Mouse (Mus musculus) lung, embryonic 15.5 days (tissue): ENCODE measurements around the gene Fbl. TPM values are rescaled to one million over a fixed set of nuclear protein-coding genes. Genes with fewer than 3 reads are reported as not detected.
A peak's percentile ranks its signal among the peaks of the same experiment; 100 is the strongest.

Experiments used
- ATAC-seq: fragments of 200-750 bp; cut with Nextera tagmentation; 2 replicates; pipeline ENCODE4 v1.8.0; 2017; ENCODE audit warnings: moderate number of reproducible peaks, borderline replicate concordance; ENCODE audit not compliant: low FRiP score, low TSS enrichment; ENCODE audit errors: extremely low read depth
- H3K27ac ChIP-seq: fragments of 300-500 bp; sonication (generic); 2 replicates; pipeline ENCODE4 v1.5.1; 2015; ENCODE audit warnings: moderate library complexity, mild to moderate bottlenecking, inconsistent platforms
- H3K27me3 ChIP-seq: fragments of 300-500 bp; sonication (generic); 2 replicates; pipeline ENCODE4 v1.6.1; 2015; ENCODE audit warnings: inconsistent platforms
- H3K36me3 ChIP-seq: fragments of 300-500 bp; sonication (generic); 2 replicates; pipeline ENCODE4 v1.6.1; 2015; ENCODE audit warnings: inconsistent platforms
- H3K4me1 ChIP-seq: fragments of 300-500 bp; sonication (generic); 2 replicates; pipeline ENCODE4 v1.6.1; 2015; ENCODE audit warnings: inconsistent platforms
- H3K4me2 ChIP-seq: fragments of 300-500 bp; sonication (generic); 2 replicates; pipeline ENCODE4 v1.6.1; 2015; ENCODE audit warnings: inconsistent platforms, mild to moderate bottlenecking, moderate library complexity
- H3K4me3 ChIP-seq: fragments of 300-500 bp; sonication (generic); 2 replicates; pipeline ENCODE4 v1.5.1; 2015; ENCODE audit warnings: mild to moderate bottlenecking, inconsistent platforms
- H3K9ac ChIP-seq: fragments of 300-500 bp; sonication (generic); 2 replicates; pipeline ENCODE4 v1.6.1; 2015; ENCODE audit warnings: inconsistent platforms
- H3K9me3 ChIP-seq: fragments of 300-500 bp; sonication (generic); 2 replicates; pipeline ENCODE4 v1.6.1; 2016; ENCODE audit warnings: inconsistent platforms
- WGBS: fragments of 180-500 bp; shearing (Covaris S2); methylation state at CpG from one replicate; pipeline ENCODE4 v1.1.7; 2015; 5-methylcytosine and 5-hydroxymethylcytosine counted together
- polyA plus RNA-seq: library from polyadenylated mRNA; unstranded; fragments of >200 nt; fragmentation: Nextera tagmentation; extraction: Ambion mirVana; gene quantifications from 2 replicates; pipeline ENCODE4 v1.2.1, GENCODE M21; 2015

The Fbl gene
- polyA plus RNA-seq, 1 experiment from 2014 or later: 119 TPM

DNA sequence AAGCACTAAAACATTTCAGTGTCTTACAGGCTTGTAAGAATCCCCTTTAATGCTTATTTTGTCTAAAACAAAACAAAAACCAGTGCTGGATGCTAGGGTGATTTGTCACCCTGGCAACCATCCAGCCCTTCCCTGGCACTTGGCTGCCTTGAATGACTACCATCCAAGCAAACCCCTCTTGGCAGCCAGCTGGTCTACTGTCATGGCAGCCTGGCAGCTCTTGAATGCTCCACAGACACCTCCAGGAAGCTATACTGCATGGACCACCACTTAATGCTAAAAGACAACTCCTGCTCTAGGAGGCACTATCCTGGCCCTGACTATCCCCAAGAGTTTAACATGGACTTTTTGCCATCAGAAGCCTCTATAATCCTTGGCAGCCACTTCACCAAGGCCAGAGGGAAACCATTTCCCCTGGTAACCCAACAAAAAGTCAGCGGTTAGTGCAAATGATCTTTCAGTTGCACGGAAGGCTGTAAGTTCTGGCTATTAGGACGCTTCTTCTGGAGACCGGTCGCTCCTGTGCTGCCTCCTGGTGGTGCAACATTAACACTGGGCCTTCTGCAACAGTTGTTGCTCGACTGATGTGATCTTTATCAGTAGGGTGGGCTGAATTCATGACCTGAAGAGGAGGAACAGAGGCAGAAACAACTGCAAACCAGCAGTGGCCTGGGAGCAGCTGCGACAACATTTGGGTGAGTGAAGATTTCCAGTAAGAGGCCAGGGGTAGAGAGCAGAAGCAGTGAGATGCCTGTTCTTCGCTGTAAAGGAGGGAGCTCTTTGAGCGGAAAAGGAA is 992 bp upstream of the Fbl start:
- ATAC-seq: peak; percentile 39; the same call in 1 of the 2 replicates

DNA sequence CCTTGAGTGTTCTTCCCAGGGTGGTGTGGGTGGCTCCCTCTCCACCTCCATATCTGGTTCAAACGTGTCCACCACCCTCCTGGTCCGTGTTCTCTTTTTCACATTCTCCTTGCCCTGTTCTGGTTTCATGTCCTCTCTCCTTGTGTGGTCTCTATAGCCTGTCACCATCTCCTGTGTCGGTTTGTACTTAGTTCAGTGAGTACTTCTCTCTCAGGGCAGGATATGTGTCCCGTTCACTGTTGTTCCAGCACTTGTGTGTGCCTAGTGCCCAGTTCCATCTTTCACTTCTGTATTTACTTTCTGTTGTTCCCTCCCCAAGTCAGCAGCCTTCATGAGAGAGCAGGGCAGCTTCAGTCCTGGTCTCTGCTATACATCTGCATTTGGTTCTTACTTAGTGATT is 5.8 kb downstream of the Fbl start:
- no peaks in the 10 kb centered on the region for H3K9me3 ChIP-seq

More for the DNA sequence above, 992 bp upstream of the Fbl start:
- Histone ChIP-seq H3K9me3 (no peaks in the 10 kb centered on the region; the same call in 1 of the 2 replicates), H3K27ac (peak overlapping the region; percentile 89), H3K4me1 (peaks cover 34% of the 10 kb centered on the region), H3K4me2 (peak overlapping the region; percentile 91), H3K4me3 (peak overlapping the region; percentile 90), H3K27me3 (no peaks in the 10 kb centered on the region), H3K9ac (peak overlapping the region; percentile 46), H3K36me3 (no peaks in the 10 kb centered on the region)
- 4% methylated on average over 9 of the region's 9 CpGs for WGBS

DNA sequence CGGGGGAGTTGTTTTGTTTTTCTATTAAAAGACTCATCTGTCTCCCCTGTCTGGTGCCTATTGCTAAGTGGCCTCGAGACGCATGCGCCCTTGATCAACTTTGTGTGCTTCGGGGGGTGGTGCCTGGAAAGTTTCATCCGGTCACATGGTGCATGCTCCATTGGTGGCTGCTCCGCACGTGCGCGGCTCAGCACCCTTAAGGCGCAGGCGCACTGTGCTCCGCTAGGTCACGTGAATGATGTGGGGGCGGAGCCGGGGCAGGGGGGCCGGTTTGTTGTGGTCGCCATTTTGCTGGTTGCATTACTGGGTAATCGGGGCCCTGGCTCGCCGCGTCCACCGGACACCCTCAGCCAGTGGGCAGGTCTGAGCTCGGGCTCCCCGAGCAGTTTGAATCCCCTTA is 9.7 kb downstream of the Fbl start, which contains the start of gene Dyrk1b:
TSS of gene Dyrk1b (plus strand) at position 242 of the 400 bp plus-strand sequence.
- peak within 1 kb of the TSS; percentile 76 for H3K4me3 ChIP-seq
- peak; percentile 93 for ATAC-seq
- peak within 1 kb of the TSS; percentile 87 for H3K4me2 ChIP-seq
- H3K36me3 ChIP-seq: peaks cover 62% of the 10 kb centered on the region
- H3K27ac ChIP-seq: peak within 1 kb of the TSS; percentile 90
- no peaks in the 10 kb centered on the region for H3K9me3 ChIP-seq
- H3K27me3 ChIP-seq: no peaks in the 10 kb centered on the region
- H3K4me1 ChIP-seq: peaks cover 14% of the 10 kb centered on the region
- H3K9ac ChIP-seq: peak within 1 kb of the TSS; percentile 84
- WGBS: 2% methylated on average over 25 of the region's 25 CpGs

More for the DNA sequence above, 5.8 kb downstream of the Fbl start:
- Histone ChIP-seq H3K27ac (no peak overlapping the region), H3K27me3 (no peaks in the 10 kb centered on the region), H3K4me2 (no peak overlapping the region), H3K4me1 (peaks cover 23% of the 10 kb centered on the region), H3K4me3 (no peak overlapping the region), H3K9ac (no peak overlapping the region), H3K36me3 (peaks cover 32% of the 10 kb centered on the region)
- WGBS: 80% methylated on average over 4 of the region's 4 CpGs
- ATAC-seq: no peak

DNA sequence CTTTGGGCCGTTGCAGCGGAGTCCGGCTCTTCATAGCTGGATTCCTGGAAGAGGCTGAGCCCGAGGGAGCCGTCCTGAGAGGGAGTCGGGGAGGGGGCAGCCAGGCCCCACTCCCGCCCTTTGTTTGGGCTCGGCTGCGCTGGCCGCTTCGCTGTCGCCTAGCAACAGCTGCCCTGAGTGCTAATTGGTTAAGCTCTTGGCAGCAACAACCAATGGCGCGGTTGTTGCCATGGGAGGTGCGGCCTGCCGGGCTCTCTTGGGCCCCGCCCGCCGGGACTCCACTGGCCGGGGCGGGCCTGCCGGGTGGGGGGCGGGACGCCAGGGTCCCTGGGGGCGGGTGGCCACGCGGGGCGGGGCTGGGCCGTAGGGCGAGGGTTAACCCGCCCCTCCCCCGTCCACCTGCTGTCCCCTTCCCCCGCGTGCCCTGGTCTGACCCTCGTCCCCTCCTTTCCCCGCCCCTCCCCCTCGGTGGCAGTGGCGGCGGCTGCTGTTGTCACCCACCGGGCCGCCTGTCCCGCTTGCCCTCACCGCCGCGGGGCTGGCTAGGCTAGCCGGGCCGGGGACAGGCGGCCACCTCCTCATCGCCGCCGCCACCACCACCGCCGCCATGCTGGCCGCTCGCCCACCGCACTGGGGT is 10.3 kb downstream of the Fbl start:
- peaks cover 14% of the 10 kb centered on the region for H3K4me1 ChIP-seq
- peak overlapping the region; percentile 87 for H3K4me2 ChIP-seq
- WGBS: under 1% methylated on average over 40 of the region's 56 CpGs
- peak overlapping the region; percentile 84 for H3K9ac ChIP-seq
- H3K27me3 ChIP-seq: no peaks in the 10 kb centered on the region
- peaks cover 68% of the 10 kb centered on the region for H3K36me3 ChIP-seq
- H3K4me3 ChIP-seq: peak overlapping the region; percentile 76
- no peaks in the 10 kb centered on the region for H3K9me3 ChIP-seq
- H3K27ac ChIP-seq: peak overlapping the region; percentile 90
- ATAC-seq: peak; percentile 94

DNA sequence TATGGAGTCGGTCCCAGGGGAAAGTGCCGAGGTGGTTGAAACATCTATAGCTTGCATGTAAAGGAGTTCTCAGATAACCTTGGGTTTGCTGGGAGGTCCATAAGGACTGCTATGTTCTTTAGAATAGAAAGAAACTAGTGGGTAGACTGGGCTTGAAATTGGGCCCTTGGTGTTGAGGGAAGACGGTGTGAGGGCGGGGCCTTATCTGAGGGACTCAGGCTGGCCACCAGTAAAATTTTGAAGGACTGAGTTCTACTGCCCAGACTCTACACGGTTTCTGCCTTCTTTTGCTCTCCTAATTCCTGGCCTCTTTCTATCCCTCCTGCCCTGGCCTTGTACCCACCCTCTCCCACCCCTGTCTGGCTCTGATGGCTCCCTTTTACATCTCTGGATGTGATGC is 11.4 kb downstream of the Fbl start:
- peaks cover 71% of the 10 kb centered on the region for H3K36me3 ChIP-seq
- peak overlapping the region; percentile 84; the same call in 1 of the 2 replicates for H3K9ac ChIP-seq
- peak overlapping the region; percentile 87 for H3K4me2 ChIP-seq
- peak overlapping the region; percentile 76 for H3K4me3 ChIP-seq
- H3K27me3 ChIP-seq: no peaks in the 10 kb centered on the region
- ATAC-seq: no peak
- no peaks in the 10 kb centered on the region for H3K9me3 ChIP-seq
- no peak overlapping the region for H3K27ac ChIP-seq
- peaks cover 14% of the 10 kb centered on the region for H3K4me1 ChIP-seq
- 75% methylated on average over 5 of the region's 5 CpGs for WGBS

DNA sequence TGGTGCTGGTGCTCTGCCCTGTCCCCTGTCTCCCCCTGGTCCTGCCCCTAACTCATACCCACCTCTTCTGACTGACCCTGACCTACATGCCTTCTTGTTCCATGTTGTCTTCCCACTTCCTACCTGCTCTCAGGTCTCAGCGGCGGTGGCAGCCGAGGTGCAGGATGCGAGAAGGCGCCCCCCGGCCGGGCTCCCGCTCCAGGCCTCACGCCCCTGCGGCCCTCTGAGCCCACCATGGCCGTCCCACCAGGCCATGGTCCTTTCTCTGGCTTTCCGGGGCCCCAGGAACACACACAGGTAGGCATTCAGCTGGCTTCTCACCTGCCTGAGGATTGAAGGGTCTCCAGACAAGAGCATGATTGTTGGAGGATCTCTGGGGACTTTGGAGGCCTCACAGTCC is 11.9 kb downstream of the Fbl start:
- peaks cover 14% of the 10 kb centered on the region for H3K4me1 ChIP-seq
- WGBS: 93% methylated on average over 12 of the region's 12 CpGs
- no peaks in the 10 kb centered on the region for H3K9me3 ChIP-seq
- H3K9ac ChIP-seq: no peak overlapping the region
- H3K4me3 ChIP-seq: no peak overlapping the region
- no peaks in the 10 kb centered on the region for H3K27me3 ChIP-seq
- ATAC-seq: no peak
- peaks cover 72% of the 10 kb centered on the region for H3K36me3 ChIP-seq
- H3K27ac ChIP-seq: no peak overlapping the region
- no peak overlapping the region; the same call in 1 of the 2 replicates for H3K4me2 ChIP-seq

DNA sequence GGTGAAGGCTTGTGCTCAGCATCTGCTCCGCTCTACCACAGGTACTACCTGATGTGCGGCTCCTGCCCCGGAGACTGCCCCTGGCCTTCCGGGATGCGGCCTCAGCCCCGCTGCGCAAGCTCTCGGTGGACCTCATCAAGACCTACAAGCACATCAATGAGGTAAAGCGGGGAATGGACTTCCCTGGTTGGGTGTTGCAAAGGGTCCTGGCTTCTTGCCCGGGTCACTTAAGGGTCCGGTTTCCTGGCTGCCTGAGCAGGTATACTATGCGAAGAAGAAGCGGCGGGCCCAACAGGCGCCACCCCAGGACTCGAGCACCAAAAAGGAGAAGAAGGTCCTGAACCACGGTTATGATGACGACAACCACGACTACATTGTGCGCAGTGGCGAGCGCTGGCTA is 12.8 kb downstream of the Fbl start:
- Histone ChIP-seq H3K4me2 (no peak overlapping the region), H3K9ac (no peak overlapping the region), H3K4me1 (peaks cover 14% of the 10 kb centered on the region), H3K27me3 (no peaks in the 10 kb centered on the region), H3K36me3 (peaks cover 71% of the 10 kb centered on the region), H3K4me3 (no peak overlapping the region), H3K27ac (no peak overlapping the region), H3K9me3 (no peaks in the 10 kb centered on the region)
- ATAC-seq: no peak
- WGBS: 95% methylated on average over 22 of the region's 22 CpGs

DNA sequence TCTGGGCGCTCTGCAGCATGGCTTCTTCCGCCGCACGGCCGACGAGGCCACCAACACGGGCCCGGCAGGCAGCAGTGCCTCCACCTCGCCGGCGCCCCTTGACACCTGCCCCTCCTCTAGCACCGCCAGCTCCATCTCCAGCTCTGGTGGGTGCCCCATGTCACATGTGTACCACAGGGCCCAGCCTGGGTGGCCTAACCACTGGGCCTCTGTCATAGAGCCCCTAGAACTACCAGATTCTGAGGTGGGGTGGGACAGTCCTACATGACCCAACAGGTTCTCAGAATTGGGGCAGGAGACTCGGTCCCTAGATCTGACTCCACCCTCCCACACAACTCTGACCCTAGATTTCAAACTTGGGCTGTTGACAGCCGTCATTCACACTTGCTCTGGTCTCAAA is 16.4 kb downstream of the Fbl start:
- WGBS: 87% methylated on average over 14 of the region's 14 CpGs
- H3K4me2 ChIP-seq: no peak overlapping the region
- H3K4me1 ChIP-seq: peaks cover 6% of the 10 kb centered on the region
- H3K9me3 ChIP-seq: no peaks in the 10 kb centered on the region
- ATAC-seq: no peak
- no peak overlapping the region for H3K4me3 ChIP-seq
- H3K36me3 ChIP-seq: peaks cover 92% of the 10 kb centered on the region
- H3K27ac ChIP-seq: no peak overlapping the region
- no peaks in the 10 kb centered on the region for H3K27me3 ChIP-seq
- H3K9ac ChIP-seq: no peak overlapping the region

DNA sequence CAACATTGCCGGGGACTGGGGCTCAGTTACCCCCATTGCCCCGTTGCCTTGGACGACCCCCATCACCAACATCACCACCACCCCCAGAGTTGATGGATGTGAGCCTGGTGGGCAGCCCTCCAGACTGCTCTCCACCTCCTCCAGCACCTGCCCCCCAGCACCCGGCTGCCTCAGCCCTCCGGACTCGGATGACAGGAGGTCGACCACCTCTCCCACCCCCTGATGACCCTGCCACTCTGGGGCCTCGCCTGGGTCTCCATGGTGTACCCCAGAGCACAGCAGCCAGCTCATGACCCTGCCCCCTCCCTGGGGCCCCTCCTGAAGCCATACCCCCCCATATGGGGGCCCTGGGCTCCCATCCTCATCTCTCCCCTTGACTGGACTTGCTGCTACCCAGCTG is 17.1 kb downstream of the Fbl start:
- no peak for ATAC-seq
- no peaks in the 10 kb centered on the region for H3K9me3 ChIP-seq
- H3K4me3 ChIP-seq: no peak overlapping the region
- peaks cover 92% of the 10 kb centered on the region for H3K36me3 ChIP-seq
- H3K27me3 ChIP-seq: no peaks in the 10 kb centered on the region
- H3K4me1 ChIP-seq: no peaks in the 10 kb centered on the region
- WGBS: 81% methylated on average over 8 of the region's 8 CpGs
- no peak overlapping the region for H3K27ac ChIP-seq
- H3K4me2 ChIP-seq: no peak overlapping the region
- no peak overlapping the region for H3K9ac ChIP-seq

DNA sequence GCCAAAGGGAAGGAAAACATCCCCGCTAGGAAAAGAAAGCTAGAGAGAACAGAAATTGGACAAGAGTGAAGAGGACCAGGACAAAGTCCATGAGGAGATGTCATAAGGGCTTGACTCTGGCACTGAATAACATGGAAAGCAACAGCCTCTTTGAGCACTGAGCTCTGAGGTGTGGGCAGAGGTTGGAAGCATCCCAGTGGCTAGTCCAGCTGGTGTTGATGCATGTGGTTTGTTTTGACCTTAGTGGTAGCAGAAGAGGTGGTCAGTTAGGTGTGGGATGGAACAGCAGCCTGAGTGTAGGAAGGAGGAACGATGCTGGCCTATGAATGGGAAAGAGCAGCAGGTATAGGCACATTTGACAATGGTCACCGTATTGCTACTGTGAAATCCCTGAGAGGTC is 22.0 kb downstream of the Fbl start:
- peaks cover 55% of the 10 kb centered on the region for H3K36me3 ChIP-seq
- no peak overlapping the region for H3K27ac ChIP-seq
- 90% methylated on average over 3 of the region's 3 CpGs for WGBS
- no peaks in the 10 kb centered on the region for H3K9me3 ChIP-seq
- no peak overlapping the region for H3K9ac ChIP-seq
- H3K4me3 ChIP-seq: no peak overlapping the region
- no peaks in the 10 kb centered on the region for H3K27me3 ChIP-seq
- no peak for ATAC-seq
- no peaks in the 10 kb centered on the region for H3K4me1 ChIP-seq
- H3K4me2 ChIP-seq: no peak overlapping the region

DNA sequence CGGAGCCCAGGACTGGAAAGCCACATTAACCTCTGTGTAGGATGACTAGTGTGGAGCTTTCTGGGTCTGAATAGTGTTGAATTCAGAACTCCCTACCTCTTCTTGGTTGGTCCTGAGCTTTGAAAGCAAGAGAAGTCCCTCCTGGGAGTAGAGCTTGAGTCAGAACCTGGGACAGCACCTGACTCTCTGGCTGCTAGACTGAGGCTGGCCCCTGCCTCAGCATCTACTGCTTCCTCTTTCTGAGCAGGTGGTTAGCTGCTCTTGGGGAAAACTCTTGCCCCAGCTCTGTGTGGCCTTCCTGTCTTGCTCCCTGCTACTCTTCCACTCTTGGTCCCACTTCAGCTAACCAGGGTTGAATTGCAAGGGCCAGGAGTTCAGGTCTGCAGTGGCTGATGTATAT is 22.4 kb downstream of the Fbl start:
- H3K9ac ChIP-seq: no peak overlapping the region
- peaks cover 50% of the 10 kb centered on the region for H3K36me3 ChIP-seq
- ATAC-seq: no peak
- H3K4me1 ChIP-seq: no peaks in the 10 kb centered on the region
- 100% methylated on average over 1 of the region's 1 CpGs for WGBS
- no peak overlapping the region for H3K4me2 ChIP-seq
- no peak overlapping the region for H3K27ac ChIP-seq
- no peaks in the 10 kb centered on the region for H3K27me3 ChIP-seq
- no peak overlapping the region for H3K4me3 ChIP-seq
- no peaks in the 10 kb centered on the region for H3K9me3 ChIP-seq

DNA sequence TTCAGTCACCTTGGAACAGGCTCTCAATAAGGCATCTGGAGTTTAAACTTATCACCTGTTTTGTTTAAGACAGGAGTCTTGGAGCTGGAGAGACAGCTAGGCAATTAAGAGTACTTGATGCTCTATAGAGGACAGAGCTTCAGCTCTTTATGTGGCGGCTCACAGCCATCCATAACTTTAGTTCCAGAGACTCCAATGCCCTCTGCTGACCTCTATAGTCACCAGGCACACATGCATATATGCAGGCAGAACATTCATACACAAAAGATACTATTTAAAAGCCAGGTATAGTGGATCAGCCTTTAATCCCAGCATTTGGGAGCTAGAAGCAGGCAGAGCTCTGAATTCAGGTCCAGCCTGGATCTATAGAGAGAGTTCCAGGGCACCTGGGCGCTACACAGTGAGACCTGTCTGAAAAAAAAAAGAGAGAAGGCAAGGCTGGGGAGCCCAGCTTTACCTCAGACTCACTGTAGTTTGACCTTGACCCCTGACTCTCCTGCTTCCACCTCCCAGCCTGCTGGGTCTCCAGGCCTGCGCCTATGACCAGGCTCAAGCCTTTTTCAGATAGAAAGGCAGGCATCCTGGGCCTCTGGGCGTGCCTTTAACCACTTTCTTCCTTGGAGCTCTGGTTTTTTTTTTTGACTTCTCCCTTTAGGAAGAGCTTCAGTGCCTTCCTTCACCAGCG is 26.0 kb downstream of the Fbl start:
- Histone ChIP-seq H3K4me1 (no peaks in the 10 kb centered on the region), H3K4me3 (no peak overlapping the region), H3K4me2 (no peak overlapping the region), H3K9me3 (no peaks in the 10 kb centered on the region), H3K27ac (no peak overlapping the region), H3K9ac (no peak overlapping the region), H3K27me3 (no peaks in the 10 kb centered on the region), H3K36me3 (peaks cover 24% of the 10 kb centered on the region; the same call in 1 of the 2 replicates)
- WGBS: 87% methylated on average over 5 of the region's 5 CpGs
- no peak for ATAC-seq
